Mouse (Mus musculus): ENCODE measurements at regions not wholly inside any gene's neighbourhood (a gene's known extent, or its start where the extent isn't known, plus 50 kb on each side); places are given as distances from the start of the nearest gene placed in this dataset.

DNA sequence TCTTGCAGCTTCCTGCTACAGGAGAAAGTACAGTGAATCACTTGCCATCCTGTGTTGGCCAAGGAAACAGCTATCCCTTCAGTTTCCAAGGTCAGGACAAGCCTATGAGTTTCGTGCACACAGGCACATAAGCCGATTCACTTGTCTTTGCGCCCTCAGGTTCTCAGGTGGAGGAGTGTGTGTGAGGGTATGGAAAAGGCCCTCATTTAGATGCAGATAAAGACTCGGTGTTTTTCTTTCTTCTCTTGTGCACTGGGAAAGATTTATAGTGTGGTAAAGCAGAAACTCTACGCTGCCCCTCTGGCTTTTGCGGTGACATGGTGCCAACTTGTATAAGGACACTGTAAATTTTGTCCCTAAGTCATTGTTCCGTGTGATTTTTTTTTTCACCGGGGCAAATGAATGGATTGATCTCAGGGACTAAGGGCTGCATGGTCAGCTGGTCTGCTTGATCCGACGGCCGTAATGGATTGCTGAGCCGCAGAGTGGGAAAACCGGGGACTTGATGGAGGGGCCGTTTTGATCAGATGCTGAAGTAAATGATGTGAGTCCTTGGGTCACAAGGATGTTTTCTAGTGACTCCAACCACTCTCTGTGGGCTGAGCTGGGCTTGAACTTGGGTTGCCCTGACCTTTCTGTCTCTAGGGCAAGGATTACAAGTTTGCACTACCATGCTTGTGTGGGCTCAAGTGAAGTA lies 65.4 kb upstream of the Prickle1 start:
- Histone ChIP-seq H3K27me3 (ENCODE audit: control insufficient read depth in 1 of 2, insufficient read depth in 2 of 2, low read length in 2 of 2) (no peaks in the 10 kb centered on the region), H3K4me1 (ENCODE audit: control insufficient read depth in 1 of 2, insufficient read depth in 2 of 2, low read length in 2 of 2) (no peaks in the 10 kb centered on the region), H3K36me3 (ENCODE audit: control insufficient read depth in 1 of 2, insufficient read depth in 2 of 2, low read length in 2 of 2) (no peaks in the 10 kb centered on the region), H3K9ac (ENCODE audit: control insufficient read depth, low read depth, low read length, poor library complexity, severe bottlenecking) (no peak overlapping the region), H3K27ac (ENCODE audit: control insufficient read depth, low read depth, low read length) (no peak overlapping the region), H3K79me2 (ENCODE audit: control insufficient read depth, insufficient read depth, low read length, poor library complexity) (no peaks in the 10 kb centered on the region), H3K4me3 (ENCODE audit: control insufficient read depth in 1 of 2, insufficient read depth in 1 of 2, low read depth in 2 of 2, low read length in 2 of 2) (no peak overlapping the region), H3K9me3 (replicated peaks; ENCODE audit: insufficient read depth, low read length) (no peaks in the 10 kb centered on the region)
- no peak for TF ChIP-seq ZC3H11A (IDR thresholded peaks at IDR 0.05; ENCODE audit: low read depth, low read length)
- TF ChIP-seq RAD21 (IDR thresholded peaks at IDR 0.05; ENCODE audit: low read depth, low read length): no peak
- no peak for TF ChIP-seq HCFC1 (IDR thresholded peaks at IDR 0.05; ENCODE audit: low read depth, low read length)
- TF ChIP-seq TAL1 (IDR thresholded peaks at IDR 0.05; ENCODE audit: low read length): no peak
- no peak for TF ChIP-seq RCOR1 (IDR thresholded peaks at IDR 0.05; ENCODE audit: low read depth, low read length)
- no peak for TF ChIP-seq ELF1 (IDR thresholded peaks at IDR 0.05; ENCODE audit: low read depth, low read length)
- TF ChIP-seq POLR2AphosphoS2 (IDR thresholded peaks at IDR 0.05; ENCODE audit: low read length): no peak
- TF ChIP-seq MEF2A (IDR thresholded peaks at IDR 0.05; ENCODE audit: extremely low read depth, insufficient replicate concordance, low read depth, low read length, poor library complexity, severe bottlenecking): no peak
- TF ChIP-seq USF1 (IDR thresholded peaks at IDR 0.05; ENCODE audit: low read depth, low read length): no peak
- no peak for TF ChIP-seq MXI1 (IDR thresholded peaks at IDR 0.05; ENCODE audit: low read depth, low read length)
- TF ChIP-seq JUND (IDR thresholded peaks at IDR 0.05; ENCODE audit: low read depth, low read length): no peak
- TF ChIP-seq GABPA (IDR thresholded peaks at IDR 0.05; ENCODE audit: low read depth, low read length): no peak
- no peak for TF ChIP-seq EP300 (IDR thresholded peaks at IDR 0.05; ENCODE audit: low read depth in 1 of 2, low read length in 2 of 2)
- TF ChIP-seq GATA1 (IDR thresholded peaks at IDR 0.05; ENCODE audit: low read depth, low read length): no peak
- TF ChIP-seq SMC3 (IDR thresholded peaks at IDR 0.05; ENCODE audit: low read depth, low read length): no peak
- TF ChIP-seq MAFK (IDR thresholded peaks at IDR 0.05; ENCODE audit: borderline replicate concordance, low read depth, low read length): no peak
- TF ChIP-seq E2F4 (IDR thresholded peaks at IDR 0.05; ENCODE audit: borderline replicate concordance, low read depth, low read length): no peak
- no peak for TF ChIP-seq ZNF384 (IDR thresholded peaks at IDR 0.05; ENCODE audit: low read depth, low read length)
- TF ChIP-seq ETS1 (IDR thresholded peaks at IDR 0.05; ENCODE audit: low read depth, low read length): no peak
- TF ChIP-seq CHD1 (IDR thresholded peaks at IDR 0.05; ENCODE audit: low read depth, low read length): no peak
- DNase-seq (ENCODE audit: low read depth, low spot score): no peak

DNA sequence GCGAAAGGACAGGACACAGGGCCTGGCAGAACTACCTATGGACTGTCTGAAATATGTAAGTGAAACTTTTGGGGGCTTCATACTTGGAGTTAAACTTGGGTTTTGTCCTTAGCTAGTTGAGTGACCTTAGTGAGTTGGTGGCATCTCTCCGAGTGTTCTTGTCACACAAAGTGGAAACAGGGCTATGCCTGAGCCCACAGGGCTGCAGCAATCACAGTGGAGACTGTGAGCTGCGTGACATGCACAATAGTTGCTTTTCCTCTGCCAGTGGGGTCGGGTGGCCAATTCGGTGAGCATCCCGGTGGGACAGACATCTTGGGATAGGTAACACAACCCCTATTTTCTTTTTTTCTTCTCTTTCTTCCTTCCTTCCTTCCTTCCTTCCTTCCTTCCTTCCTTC lies 61.5 kb upstream of the Prickle1 start:
- DNase-seq (ENCODE audit: low read depth, low spot score): no peak
- Histone ChIP-seq H3K4me3 (ENCODE audit: control insufficient read depth in 1 of 2, insufficient read depth in 1 of 2, low read depth in 2 of 2, low read length in 2 of 2) (no peak overlapping the region), H3K4me1 (ENCODE audit: control insufficient read depth in 1 of 2, insufficient read depth in 2 of 2, low read length in 2 of 2) (no peaks in the 10 kb centered on the region), H3K79me2 (ENCODE audit: control insufficient read depth, insufficient read depth, low read length, poor library complexity) (no peaks in the 10 kb centered on the region), H3K36me3 (ENCODE audit: control insufficient read depth in 1 of 2, insufficient read depth in 2 of 2, low read length in 2 of 2) (no peaks in the 10 kb centered on the region), H3K27ac (ENCODE audit: control insufficient read depth, low read depth, low read length) (no peak overlapping the region), H3K9ac (ENCODE audit: control insufficient read depth, low read depth, low read length, poor library complexity, severe bottlenecking) (no peak overlapping the region), H3K27me3 (ENCODE audit: control insufficient read depth in 1 of 2, insufficient read depth in 2 of 2, low read length in 2 of 2) (no peaks in the 10 kb centered on the region), H3K9me3 (replicated peaks; ENCODE audit: insufficient read depth, low read length) (no peaks in the 10 kb centered on the region)
- no peak for TF ChIP-seq MYB (IDR thresholded peaks at IDR 0.05; ENCODE audit: low read depth, low read length)
- TF ChIP-seq EP300 (IDR thresholded peaks at IDR 0.05; ENCODE audit: low read depth in 1 of 2, low read length in 2 of 2): no peak
